Mouse (Mus musculus): ENCODE measurements around the gene Ankrd12. TPM values are rescaled to one million over a fixed set of nuclear protein-coding genes. Genes with fewer than 3 reads are reported as not detected.
A peak's percentile ranks its signal among the peaks of the same experiment; 100 is the strongest.

The Ankrd12 gene
- polyA plus RNA-seq (2014; fragmentation: Nextera tagmentation; extraction: Ambion mirVana), result 29.0 and 30.3 TPM in 2 replicates

DNA sequence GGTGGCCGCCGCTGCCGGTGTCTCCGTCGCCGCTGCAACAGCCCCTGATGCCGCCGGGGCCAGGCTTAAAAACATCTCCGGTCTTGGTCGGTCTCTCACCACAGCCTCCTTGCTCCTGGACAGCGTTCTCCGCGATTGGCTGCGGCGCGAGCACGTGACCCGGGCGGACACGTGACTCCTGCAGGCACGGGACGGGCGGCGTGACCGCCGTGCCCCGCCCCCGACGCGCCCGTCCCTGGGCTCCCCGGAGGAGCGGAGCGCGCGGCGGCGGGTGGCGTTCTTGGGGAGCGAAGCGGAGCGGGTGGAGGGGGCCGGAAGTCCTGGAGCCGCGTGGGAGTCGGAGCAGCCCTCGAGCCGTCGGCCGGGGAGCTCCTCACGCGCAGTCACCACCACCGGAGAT is at the start of gene Ankrd12:
Ankrd12 (minus strand) TSS at position 156 of the 400 bp plus-strand sequence.
- Histone ChIP-seq H3K9me3 (ENCODE audit: control insufficient read depth, low read length) (no peaks in the 10 kb centered on the region), H3K36me3 (ENCODE audit: control insufficient read depth, insufficient read depth, low read length) (no peaks in the 10 kb centered on the region; the same call in 1 of the 2 replicates), H3K9ac (ENCODE audit: low read length) (peak within 1 kb of the TSS; percentile 72), H3K27ac (ENCODE audit: low read depth, low read length) (peak within 1 kb of the TSS; percentile 72), H3K27me3 (ENCODE audit: control insufficient read depth, insufficient read depth, low read length) (0 out of 2 replicates have a peak, but pooled peaks cover 2% of the 10 kb centered on the region), H3K4me3 (ENCODE audit: low read depth, low read length) (peak within 1 kb of the TSS; percentile 91), H3K4me1 (replicated peaks; ENCODE audit: control insufficient read depth, insufficient read depth, low read length) (no peaks in the 10 kb centered on the region), H3K4me2 (ENCODE audit: low read depth, low read length, severe bottlenecking) (peak within 1 kb of the TSS; percentile 76)
- peak; percentile 95 for DNase-seq (ENCODE audit: low spot score)
- WGBS, result under 1% methylated on average over 35 of the region's 53 CpGs
- peak; percentile 99 for ATAC-seq (replicated peaks; ENCODE audit: low FRiP score)

DNA sequence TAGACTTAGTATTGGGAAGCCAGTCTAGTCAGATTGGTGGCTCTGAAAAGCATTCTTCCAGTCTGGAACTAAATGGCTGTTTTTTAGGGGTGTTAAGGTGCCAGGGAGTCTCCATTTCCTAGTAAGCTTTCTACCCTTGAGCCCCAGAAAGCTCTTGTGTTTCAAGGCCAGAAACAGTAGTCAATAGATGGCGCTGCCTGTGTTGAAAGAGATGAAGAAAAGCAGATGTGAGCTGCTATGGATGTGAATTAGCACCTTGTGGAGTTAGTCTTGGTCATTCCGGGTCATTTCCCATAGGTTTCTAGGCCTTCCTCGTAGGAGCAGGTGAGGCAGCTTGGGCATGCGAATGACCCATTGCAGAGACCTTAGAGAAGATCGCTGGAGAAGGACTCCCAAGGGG is 48.3 kb upstream of the Ankrd12 start:
- H3K36me3 ChIP-seq (ENCODE audit: control insufficient read depth, insufficient read depth, low read length), result peaks cover 2% of the 10 kb centered on the region; the same call in 1 of the 2 replicates
- H3K4me3 ChIP-seq (ENCODE audit: low read depth, low read length), result no peak overlapping the region
- H3K27me3 ChIP-seq (ENCODE audit: control insufficient read depth, insufficient read depth, low read length), result no peaks in the 10 kb centered on the region
- peaks cover 7% of the 10 kb centered on the region; the same call in 1 of the 2 replicates for H3K4me1 ChIP-seq (replicated peaks; ENCODE audit: control insufficient read depth, insufficient read depth, low read length)
- no peak overlapping the region for H3K27ac ChIP-seq (ENCODE audit: low read depth, low read length)
- no peaks in the 10 kb centered on the region for H3K9me3 ChIP-seq (ENCODE audit: control insufficient read depth, low read length)
- H3K9ac ChIP-seq (ENCODE audit: low read length), result no peak overlapping the region
- DNase-seq (ENCODE audit: low spot score) (no peak), ATAC-seq (replicated peaks; ENCODE audit: low FRiP score) (no peak)
- H3K4me2 ChIP-seq (ENCODE audit: low read depth, low read length, severe bottlenecking), result peak overlapping the region; percentile 15; the same call in 1 of the 2 replicates
- WGBS, result 63% methylated on average over 5 of the region's 5 CpGs

DNA sequence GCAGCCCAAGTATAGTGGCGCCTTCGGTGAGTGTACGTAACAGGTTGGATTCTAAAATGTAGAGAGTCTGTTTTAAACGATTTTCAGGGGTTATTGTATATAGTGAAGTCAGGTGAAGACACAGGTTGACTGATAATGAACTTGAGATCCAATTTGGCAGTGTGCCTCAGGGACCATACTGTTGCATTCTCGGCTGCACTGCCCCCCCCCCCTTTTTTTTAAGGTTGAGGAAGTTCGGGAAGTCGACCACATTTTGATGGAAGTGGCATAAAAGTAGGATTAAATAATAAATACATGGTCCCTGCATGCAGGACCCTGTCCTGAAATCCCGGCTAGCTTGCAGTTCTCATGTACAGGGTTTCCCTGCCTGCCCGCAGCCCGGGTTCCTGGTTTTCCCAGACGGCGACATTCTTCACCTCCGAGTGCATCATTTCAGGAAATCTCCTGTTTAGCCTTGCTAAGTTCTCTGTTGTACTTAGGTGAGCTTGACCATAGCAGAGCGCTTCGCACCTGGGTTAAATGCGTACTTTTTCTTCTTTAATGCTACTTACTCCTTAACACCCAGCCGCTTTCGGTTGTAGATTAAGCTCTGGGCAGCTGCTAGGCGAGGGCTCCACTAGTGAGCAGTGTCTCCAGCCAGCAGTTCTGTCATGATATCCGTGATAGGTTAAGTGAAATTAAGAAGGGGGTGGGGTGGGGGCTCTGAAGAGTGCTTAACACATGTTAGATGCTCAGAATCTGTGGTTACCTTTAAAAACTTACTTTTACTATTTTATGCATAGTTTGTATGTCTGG is 47.1 kb upstream of the Ankrd12 start:
- peak overlapping the region; percentile 75 for H3K4me2 ChIP-seq (ENCODE audit: low read depth, low read length, severe bottlenecking)
- DNase-seq (ENCODE audit: low spot score) (peak; percentile 67), ATAC-seq (replicated peaks; ENCODE audit: low FRiP score) (peak; percentile 53)
- peak overlapping the region; percentile 65 for H3K4me3 ChIP-seq (ENCODE audit: low read depth, low read length)
- peaks cover 2% of the 10 kb centered on the region; the same call in 1 of the 2 replicates for H3K36me3 ChIP-seq (ENCODE audit: control insufficient read depth, insufficient read depth, low read length)
- H3K27ac ChIP-seq (ENCODE audit: low read depth, low read length), result peak overlapping the region; percentile 84
- WGBS, result 2% methylated on average over 20 of the region's 20 CpGs
- H3K27me3 ChIP-seq (ENCODE audit: control insufficient read depth, insufficient read depth, low read length), result no peaks in the 10 kb centered on the region
- H3K4me1 ChIP-seq (replicated peaks; ENCODE audit: control insufficient read depth, insufficient read depth, low read length), result peaks cover 7% of the 10 kb centered on the region; the same call in 1 of the 2 replicates
- peak overlapping the region; percentile 70 for H3K9ac ChIP-seq (ENCODE audit: low read length)
- H3K9me3 ChIP-seq (ENCODE audit: control insufficient read depth, low read length), result no peaks in the 10 kb centered on the region

GRCm38 (mm10) chr17:66123066-66123815 is 46.4 kb upstream of the Ankrd12 start, which contains the start of gene Ddx11:
Gene Ddx11 (plus strand): TSS chr17:66123520.
- peaks cover 7% of the 10 kb centered on the region; the same call in 1 of the 2 replicates for H3K4me1 ChIP-seq (replicated peaks; ENCODE audit: control insufficient read depth, insufficient read depth, low read length)
- H3K9ac ChIP-seq (ENCODE audit: low read length), result peak within 1 kb of the TSS; percentile 70
- peaks cover 2% of the 10 kb centered on the region; the same call in 1 of the 2 replicates for H3K36me3 ChIP-seq (ENCODE audit: control insufficient read depth, insufficient read depth, low read length)
- no peaks in the 10 kb centered on the region for H3K9me3 ChIP-seq (ENCODE audit: control insufficient read depth, low read length)
- H3K27ac ChIP-seq (ENCODE audit: low read depth, low read length), result peak within 1 kb of the TSS; percentile 84
- H3K4me2 ChIP-seq (ENCODE audit: low read depth, low read length, severe bottlenecking), result peak within 1 kb of the TSS; percentile 75
- H3K4me3 ChIP-seq (ENCODE audit: low read depth, low read length), result peak within 1 kb of the TSS; percentile 65
- ATAC-seq (replicated peaks; ENCODE audit: low FRiP score) (peak; percentile 84), DNase-seq (ENCODE audit: low spot score) (peak; percentile 96)
- no peaks in the 10 kb centered on the region for H3K27me3 ChIP-seq (ENCODE audit: control insufficient read depth, insufficient read depth, low read length)
- 6% methylated on average over 45 of the region's 45 CpGs for WGBS

DNA sequence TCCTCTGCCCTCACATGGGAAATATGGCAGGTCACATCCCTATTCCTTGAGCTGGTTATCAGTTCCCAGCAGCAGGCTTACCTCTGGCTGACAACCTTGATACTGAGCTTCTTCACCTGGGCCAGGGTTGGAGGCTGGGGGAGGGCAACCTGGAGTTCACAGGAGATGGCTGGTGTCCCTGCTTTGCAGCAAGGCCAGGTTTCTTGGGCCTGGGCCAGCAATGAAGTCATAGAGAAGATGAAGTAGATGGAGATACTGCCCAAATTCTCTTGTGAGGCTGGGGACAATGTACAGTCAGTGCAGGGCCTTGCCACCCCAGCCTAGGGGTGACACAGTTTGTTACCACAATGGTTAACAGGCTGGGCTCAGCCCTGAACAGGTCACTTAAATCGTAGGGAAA is 43.8 kb upstream of the Ankrd12 start:
- Histone ChIP-seq H3K27ac (ENCODE audit: low read depth, low read length) (no peak overlapping the region), H3K9me3 (ENCODE audit: control insufficient read depth, low read length) (no peaks in the 10 kb centered on the region), H3K4me2 (ENCODE audit: low read depth, low read length, severe bottlenecking) (no peak overlapping the region), H3K9ac (ENCODE audit: low read length) (no peak overlapping the region), H3K36me3 (ENCODE audit: control insufficient read depth, insufficient read depth, low read length) (peaks cover 2% of the 10 kb centered on the region; the same call in 1 of the 2 replicates), H3K27me3 (ENCODE audit: control insufficient read depth, insufficient read depth, low read length) (no peaks in the 10 kb centered on the region), H3K4me1 (replicated peaks; ENCODE audit: control insufficient read depth, insufficient read depth, low read length) (peaks cover 7% of the 10 kb centered on the region; the same call in 1 of the 2 replicates), H3K4me3 (ENCODE audit: low read depth, low read length) (no peak overlapping the region)
- WGBS, result 84% methylated on average over 1 of the region's 1 CpGs
- ATAC-seq (replicated peaks; ENCODE audit: low FRiP score) (no peak), DNase-seq (ENCODE audit: low spot score) (no peak)

DNA sequence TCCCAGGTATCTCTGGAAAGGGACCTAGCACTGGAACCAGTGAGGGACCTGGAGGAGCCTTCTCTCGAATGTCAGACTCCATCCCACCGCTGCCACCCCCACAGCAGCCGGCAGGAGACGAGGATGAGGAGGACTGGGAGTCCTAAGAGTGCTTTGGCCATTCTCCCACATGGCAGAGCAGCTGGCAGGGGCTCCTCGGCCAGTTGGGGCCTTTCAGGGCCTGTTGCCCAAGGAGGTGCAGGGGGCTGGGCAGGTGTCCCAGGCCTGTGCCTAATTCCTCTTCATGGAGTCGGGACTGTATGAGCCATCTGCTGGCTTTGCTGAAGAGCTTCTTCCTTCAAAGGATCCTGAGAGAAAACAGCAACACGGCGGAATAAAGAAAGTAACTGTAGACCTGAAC is 42.1 kb upstream of the Ankrd12 start:
- no peaks in the 10 kb centered on the region for H3K4me1 ChIP-seq (replicated peaks; ENCODE audit: control insufficient read depth, insufficient read depth, low read length)
- peaks cover 2% of the 10 kb centered on the region; the same call in 1 of the 2 replicates for H3K36me3 ChIP-seq (ENCODE audit: control insufficient read depth, insufficient read depth, low read length)
- H3K9me3 ChIP-seq (ENCODE audit: control insufficient read depth, low read length), result no peaks in the 10 kb centered on the region
- no peak overlapping the region for H3K27ac ChIP-seq (ENCODE audit: low read depth, low read length)
- H3K4me3 ChIP-seq (ENCODE audit: low read depth, low read length), result no peak overlapping the region
- 87% methylated on average over 8 of the region's 8 CpGs for WGBS
- no peak overlapping the region for H3K9ac ChIP-seq (ENCODE audit: low read length)
- H3K4me2 ChIP-seq (ENCODE audit: low read depth, low read length, severe bottlenecking), result no peak overlapping the region
- H3K27me3 ChIP-seq (ENCODE audit: control insufficient read depth, insufficient read depth, low read length), result no peaks in the 10 kb centered on the region
- no peak for DNase-seq (ENCODE audit: low spot score)
- ATAC-seq (replicated peaks; ENCODE audit: low FRiP score), result no peak

DNA sequence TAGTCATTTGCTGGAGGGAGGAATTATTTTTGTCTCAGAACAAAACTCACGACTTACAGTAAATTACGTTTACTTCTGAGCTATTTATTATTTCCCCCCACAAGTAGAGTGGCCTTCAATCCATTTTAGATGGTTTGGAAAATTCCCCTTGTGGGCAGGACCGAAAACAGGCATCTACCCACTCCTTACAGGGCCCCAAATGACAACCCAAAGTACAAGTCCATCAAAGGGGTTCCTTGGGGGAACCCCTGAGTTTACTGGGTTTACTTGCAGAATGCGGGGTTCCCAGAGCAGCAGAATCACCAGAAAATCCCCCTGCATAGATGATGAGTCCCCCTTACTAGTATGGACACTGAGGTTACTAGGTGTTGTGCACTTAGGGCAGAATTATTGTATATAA is 35.3 kb upstream of the Ankrd12 start:
- peak overlapping the region; percentile 81 for H3K4me3 ChIP-seq (ENCODE audit: low read depth, low read length)
- DNase-seq (ENCODE audit: low spot score) (no peak), ATAC-seq (replicated peaks; ENCODE audit: low FRiP score) (no peak)
- H3K36me3 ChIP-seq (ENCODE audit: control insufficient read depth, insufficient read depth, low read length), result peaks cover under 1% of the 10 kb centered on the region; the same call in 1 of the 2 replicates
- peak overlapping the region; percentile 79; the same call in 1 of the 2 replicates for H3K9ac ChIP-seq (ENCODE audit: low read length)
- WGBS, result 51% methylated on average over 4 of the region's 4 CpGs
- H3K4me2 ChIP-seq (ENCODE audit: low read depth, low read length, severe bottlenecking), result peak overlapping the region; percentile 62
- H3K27ac ChIP-seq (ENCODE audit: low read depth, low read length), result no peak overlapping the region
- no peaks in the 10 kb centered on the region for H3K27me3 ChIP-seq (ENCODE audit: control insufficient read depth, insufficient read depth, low read length)
- H3K9me3 ChIP-seq (ENCODE audit: control insufficient read depth, low read length), result no peaks in the 10 kb centered on the region
- peaks cover 4% of the 10 kb centered on the region; the same call in 1 of the 2 replicates for H3K4me1 ChIP-seq (replicated peaks; ENCODE audit: control insufficient read depth, insufficient read depth, low read length)

GRCm38 (mm10) chr17:66111402-66111959 is 34.6 kb upstream of the Ankrd12 start, which contains the start of gene Washc1:
Gene Washc1 (plus strand): TSS chr17:66111545.
- Histone ChIP-seq H3K4me1 (replicated peaks; ENCODE audit: control insufficient read depth, insufficient read depth, low read length) (peaks cover 4% of the 10 kb centered on the region; the same call in 1 of the 2 replicates), H3K36me3 (ENCODE audit: control insufficient read depth, insufficient read depth, low read length) (no peaks in the 10 kb centered on the region; the same call in 1 of the 2 replicates), H3K27me3 (ENCODE audit: control insufficient read depth, insufficient read depth, low read length) (no peaks in the 10 kb centered on the region), H3K4me3 (ENCODE audit: low read depth, low read length) (peak within 1 kb of the TSS; percentile 81), H3K9me3 (ENCODE audit: control insufficient read depth, low read length) (no peaks in the 10 kb centered on the region), H3K27ac (ENCODE audit: low read depth, low read length) (no peak within 1 kb of the TSS), H3K9ac (ENCODE audit: low read length) (peak within 1 kb of the TSS; percentile 79), H3K4me2 (ENCODE audit: low read depth, low read length, severe bottlenecking) (peak within 1 kb of the TSS; percentile 62)
- peak; percentile 96 for DNase-seq (ENCODE audit: low spot score)
- under 1% methylated on average over 40 of the region's 41 CpGs for WGBS
- ATAC-seq (replicated peaks; ENCODE audit: low FRiP score), result peak; percentile 99

Measured in forebrain, embryonic 11.5 days (tissue).